Mouse (Mus musculus): ENCODE results near the gene Nudt7. TPM values are rescaled to one million over a fixed set of nuclear protein-coding genes. Genes with fewer than 3 reads are reported as not detected.

Gene Nudt7
- polyA plus RNA-seq, 1 experiment from 2014 or later: 5.3 TPM

DNA sequence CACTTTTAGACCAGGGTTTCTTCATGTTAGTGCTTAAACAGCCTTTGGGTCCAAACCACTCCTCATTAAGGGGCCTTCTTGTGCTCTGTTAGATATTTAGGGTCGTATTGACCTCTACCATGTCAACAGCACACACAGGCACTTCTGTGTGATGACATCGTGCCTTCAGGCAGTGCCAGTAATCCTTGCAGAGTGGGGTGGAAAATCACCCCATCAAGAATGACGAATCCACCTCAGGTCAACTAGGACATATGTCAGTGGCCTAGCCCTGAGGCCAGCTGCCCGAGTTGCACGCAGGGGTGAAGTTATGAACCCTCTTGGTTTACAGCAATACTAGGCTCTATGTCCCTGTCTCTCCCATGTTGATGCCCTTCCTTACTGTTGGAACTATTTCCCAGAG is 3.8 kb downstream of the Nudt7 start:
- no peak for ATAC-seq (ENCODE audit: low FRiP score)
- WGBS: 85% methylated on average over 5 of the region's 5 CpGs
- no peak for DNase-seq (ENCODE audit: low spot score)

DNA sequence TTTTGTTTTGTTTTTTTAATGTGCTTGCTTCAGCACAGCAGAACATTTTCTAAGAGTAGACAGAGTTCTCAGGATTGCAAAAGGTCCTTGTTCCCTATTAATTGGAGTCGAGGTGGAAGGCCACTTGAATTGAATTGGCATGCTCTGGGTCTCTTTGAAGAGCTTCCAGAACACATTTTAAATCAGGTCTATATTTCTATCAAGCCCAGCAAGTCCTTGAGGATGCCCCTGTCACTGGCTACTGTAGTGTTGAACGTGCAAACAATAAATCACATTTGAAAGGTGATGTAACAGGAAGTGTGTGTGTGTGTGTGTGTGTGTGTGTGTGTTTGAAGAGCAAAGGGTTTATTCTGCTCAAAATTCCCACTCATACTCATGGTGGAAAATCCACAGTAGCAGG is 7.1 kb downstream of the Nudt7 start:
- Histone ChIP-seq H3K27me3 (ENCODE audit: control insufficient read depth, insufficient read depth, low read length) (no peaks in the 10 kb centered on the region), H3K9me3 (ENCODE audit: control insufficient read depth, low read length) (no peaks in the 10 kb centered on the region), H3K9ac (no peak overlapping the region), H3K4me2 (replicated peaks) (no peak overlapping the region), H3K4me1 (replicated peaks; ENCODE audit: control insufficient read depth, insufficient read depth, low read length) (no peaks in the 10 kb centered on the region), H3K4me3 (replicated peaks; ENCODE audit: low read length) (no peak overlapping the region), H3K27ac (no peak overlapping the region), H3K36me3 (replicated peaks; ENCODE audit: control insufficient read depth, insufficient read depth) (no peaks in the 10 kb centered on the region)
- DNase-seq (ENCODE audit: low spot score) (no peak), ATAC-seq (ENCODE audit: low FRiP score) (no peak)
- 72% methylated on average over 2 of the region's 2 CpGs for WGBS

More for the DNA sequence above, 3.8 kb downstream of the Nudt7 start:
- Histone ChIP-seq H3K9me3 (ENCODE audit: control insufficient read depth, low read length) (no peaks in the 10 kb centered on the region), H3K27ac (no peak overlapping the region), H3K4me2 (replicated peaks) (no peak overlapping the region), H3K36me3 (replicated peaks; ENCODE audit: control insufficient read depth, insufficient read depth) (no peaks in the 10 kb centered on the region), H3K4me3 (replicated peaks; ENCODE audit: low read length) (no peak overlapping the region), H3K27me3 (ENCODE audit: control insufficient read depth, insufficient read depth, low read length) (no peaks in the 10 kb centered on the region), H3K9ac (no peak overlapping the region), H3K4me1 (replicated peaks; ENCODE audit: control insufficient read depth, insufficient read depth, low read length) (no peaks in the 10 kb centered on the region; the same call in 1 of the 2 replicates)

DNA sequence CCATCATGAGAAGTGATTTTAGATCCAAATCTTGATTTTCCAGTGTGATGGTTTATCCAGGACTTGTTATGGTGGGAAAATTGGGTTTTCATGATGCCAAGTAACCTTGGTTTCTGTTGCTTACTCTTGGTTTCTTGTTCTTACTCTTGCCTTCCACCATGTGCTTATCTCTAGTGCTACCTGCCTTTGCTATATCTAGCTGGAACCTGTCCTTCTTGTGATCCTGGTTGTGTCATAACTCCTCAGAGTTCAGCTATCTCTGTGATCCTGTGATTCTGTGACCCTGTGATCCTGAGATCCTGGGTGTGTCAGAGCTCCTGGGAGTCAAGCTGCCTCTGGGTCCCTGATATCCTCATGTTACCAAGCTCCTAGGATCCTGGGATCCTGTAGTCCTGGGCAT is 8.8 kb downstream of the Nudt7 start:
- no peak for DNase-seq (ENCODE audit: low spot score)
- no peak overlapping the region for H3K4me2 ChIP-seq (replicated peaks)
- no peak for ATAC-seq (ENCODE audit: low FRiP score)

DNA sequence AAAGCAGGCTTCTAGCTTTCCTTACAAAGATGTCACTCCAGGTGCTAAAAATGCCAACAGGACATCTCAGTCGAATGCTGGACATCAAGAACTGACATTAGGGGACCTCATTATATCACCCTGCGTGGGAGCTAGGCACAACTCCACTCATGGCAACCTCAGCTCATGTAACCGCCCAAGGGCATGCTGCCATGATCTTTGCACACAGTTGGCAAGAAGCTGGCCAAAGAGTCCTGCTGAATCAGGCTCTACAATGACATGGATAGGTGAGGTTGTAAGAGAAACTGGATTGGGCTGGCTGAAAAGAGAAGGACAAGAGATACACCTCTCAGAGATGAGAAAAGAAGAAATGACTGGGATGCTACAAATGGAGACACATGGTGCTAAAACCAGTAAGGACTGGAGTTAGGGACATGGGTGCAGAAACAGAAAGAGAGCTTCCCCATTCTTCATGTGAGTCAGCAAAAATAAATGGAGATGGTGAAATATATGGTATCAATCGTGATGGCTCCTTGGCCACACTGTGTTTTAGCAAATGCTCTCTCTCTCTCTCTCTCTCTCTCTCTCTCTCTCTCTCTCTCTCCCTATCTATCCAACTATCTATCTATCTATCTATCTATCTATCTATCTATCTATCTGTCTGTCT is 10.4 kb downstream of the Nudt7 start:
- 89% methylated on average over 4 of the region's 4 CpGs for whole genome bisulfite sequencing
- DNase-seq (ENCODE audit: low spot score): no peak
- Histone ChIP-seq H3K4me2 (replicated peaks) (no peak overlapping the region), H3K9ac (no peak overlapping the region), H3K4me1 (replicated peaks; ENCODE audit: control insufficient read depth, insufficient read depth, low read length) (no peaks in the 10 kb centered on the region), H3K4me3 (replicated peaks; ENCODE audit: low read length) (no peak overlapping the region), H3K36me3 (replicated peaks; ENCODE audit: control insufficient read depth, insufficient read depth) (no peaks in the 10 kb centered on the region), H3K27me3 (ENCODE audit: control insufficient read depth, insufficient read depth, low read length) (no peaks in the 10 kb centered on the region), H3K27ac (no peak overlapping the region), H3K9me3 (ENCODE audit: control insufficient read depth, low read length) (no peaks in the 10 kb centered on the region)
- no peak for ATAC-seq (ENCODE audit: low FRiP score)

More for the DNA sequence above, 8.8 kb downstream of the Nudt7 start:
- Histone ChIP-seq H3K27ac (no peak overlapping the region), H3K4me3 (replicated peaks; ENCODE audit: low read length) (no peak overlapping the region), H3K36me3 (replicated peaks; ENCODE audit: control insufficient read depth, insufficient read depth) (no peaks in the 10 kb centered on the region), H3K9ac (no peak overlapping the region), H3K9me3 (ENCODE audit: control insufficient read depth, low read length) (no peaks in the 10 kb centered on the region), H3K27me3 (ENCODE audit: control insufficient read depth, insufficient read depth, low read length) (no peaks in the 10 kb centered on the region), H3K4me1 (replicated peaks; ENCODE audit: control insufficient read depth, insufficient read depth, low read length) (no peaks in the 10 kb centered on the region)

DNA sequence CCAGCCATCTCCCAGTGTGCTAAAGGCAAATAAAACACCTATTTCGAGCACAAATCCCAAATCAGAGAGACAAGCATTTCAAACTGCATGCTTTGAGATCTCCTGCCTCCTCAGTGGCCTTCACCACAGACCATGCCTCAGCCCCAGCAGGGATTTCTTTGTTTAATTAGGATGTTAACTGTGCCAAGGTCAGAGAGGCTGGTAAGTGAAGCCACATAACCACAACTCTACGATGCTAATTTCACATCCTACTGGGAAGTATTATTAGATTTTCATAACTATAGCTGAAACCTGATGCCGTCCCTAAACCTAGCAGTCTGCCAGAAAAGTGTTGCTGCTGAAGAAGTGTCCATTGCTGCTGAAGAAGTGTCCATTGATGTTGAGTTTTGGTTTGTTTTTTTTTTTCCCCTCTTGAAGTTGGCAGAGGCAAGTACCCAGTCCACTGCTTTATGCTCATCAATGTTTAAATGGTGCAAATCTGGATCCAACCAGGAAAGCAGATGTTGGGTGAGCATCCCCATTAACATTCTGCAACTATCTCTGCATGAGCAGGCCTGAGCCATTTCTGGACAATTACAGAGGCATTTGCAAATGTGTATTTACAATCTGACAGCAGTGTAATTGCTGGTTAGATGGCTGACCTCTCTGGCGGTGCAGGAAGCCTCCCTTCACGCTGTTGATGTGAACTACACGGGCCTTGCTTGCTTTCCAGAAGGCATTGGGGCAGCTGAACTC is 20.1 kb downstream of the Nudt7 start:
- no peaks in the 10 kb centered on the region for H3K27me3 ChIP-seq (ENCODE audit: control insufficient read depth, insufficient read depth, low read length)
- H3K4me1 ChIP-seq (replicated peaks; ENCODE audit: control insufficient read depth, insufficient read depth, low read length): no peaks in the 10 kb centered on the region
- no peak for ATAC-seq (ENCODE audit: low FRiP score)
- 66% methylated on average over 6 of the region's 6 CpGs for WGBS
- no peaks in the 10 kb centered on the region for H3K36me3 ChIP-seq (replicated peaks; ENCODE audit: control insufficient read depth, insufficient read depth)
- no peak overlapping the region for H3K4me2 ChIP-seq (replicated peaks)
- no peaks in the 10 kb centered on the region for H3K9me3 ChIP-seq (ENCODE audit: control insufficient read depth, low read length)
- DNase-seq (ENCODE audit: low spot score): no peak
- H3K4me3 ChIP-seq (replicated peaks; ENCODE audit: low read length): no peak overlapping the region
- H3K27ac ChIP-seq: no peak overlapping the region
- H3K9ac ChIP-seq: no peak overlapping the region

DNA sequence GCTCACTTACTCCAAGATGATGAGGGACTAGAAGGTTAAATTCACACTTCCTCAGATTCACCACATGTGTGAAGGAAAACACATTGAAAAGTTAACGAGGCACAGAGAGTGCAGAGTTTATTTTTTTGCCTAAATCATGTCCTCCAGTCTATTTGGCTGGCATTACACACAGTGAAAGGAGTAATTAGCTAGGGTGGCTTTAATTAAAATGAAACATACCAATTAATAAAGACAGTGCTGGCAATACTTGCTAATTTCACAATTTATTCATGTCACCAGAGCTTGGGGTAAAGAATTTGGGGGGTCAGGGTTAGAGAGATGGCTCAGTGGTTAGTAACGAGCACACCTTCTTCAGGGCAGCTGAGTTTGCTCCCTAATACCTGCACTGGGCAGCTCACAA is 25.2 kb downstream of the Nudt7 start:
- WGBS: 77% methylated on average over 2 of the region's 2 CpGs
- no peak overlapping the region for H3K4me3 ChIP-seq (replicated peaks; ENCODE audit: low read length)
- H3K27me3 ChIP-seq (ENCODE audit: control insufficient read depth, insufficient read depth, low read length): no peaks in the 10 kb centered on the region
- DNase-seq (ENCODE audit: low spot score) (no peak), ATAC-seq (ENCODE audit: low FRiP score) (no peak)
- no peaks in the 10 kb centered on the region for H3K4me1 ChIP-seq (replicated peaks; ENCODE audit: control insufficient read depth, insufficient read depth, low read length)
- H3K9ac ChIP-seq: no peak overlapping the region
- no peaks in the 10 kb centered on the region for H3K36me3 ChIP-seq (replicated peaks; ENCODE audit: control insufficient read depth, insufficient read depth)
- no peaks in the 10 kb centered on the region for H3K9me3 ChIP-seq (ENCODE audit: control insufficient read depth, low read length)
- no peak overlapping the region for H3K27ac ChIP-seq
- H3K4me2 ChIP-seq (replicated peaks): no peak overlapping the region

DNA sequence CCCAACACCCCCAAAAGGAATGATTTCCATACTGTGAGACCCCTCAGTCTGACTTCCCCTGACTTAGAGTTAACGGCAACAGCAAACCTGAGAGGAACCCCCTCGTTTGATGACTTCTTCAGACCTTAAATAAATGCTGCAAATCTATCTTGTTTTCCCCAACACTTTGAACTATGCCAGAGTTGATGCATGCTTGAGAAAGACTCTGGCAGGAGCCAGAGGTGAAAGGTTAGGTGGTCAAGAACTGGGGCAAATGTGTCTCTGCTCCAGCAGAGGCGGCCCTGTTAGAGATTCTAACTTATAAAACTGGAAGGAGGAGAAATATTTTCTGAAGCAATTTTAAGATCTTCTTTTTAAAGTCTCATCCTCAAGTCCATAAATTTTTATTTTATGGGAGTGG is 26.3 kb downstream of the Nudt7 start:
- H3K27ac ChIP-seq: no peak overlapping the region
- DNase-seq (ENCODE audit: low spot score) (no peak), ATAC-seq (ENCODE audit: low FRiP score) (no peak)
- 85% methylated on average over 3 of the region's 3 CpGs for WGBS
- no peaks in the 10 kb centered on the region for H3K27me3 ChIP-seq (ENCODE audit: control insufficient read depth, insufficient read depth, low read length)
- H3K9ac ChIP-seq: no peak overlapping the region
- no peaks in the 10 kb centered on the region for H3K9me3 ChIP-seq (ENCODE audit: control insufficient read depth, low read length)
- H3K4me2 ChIP-seq (replicated peaks): no peak overlapping the region
- H3K36me3 ChIP-seq (replicated peaks; ENCODE audit: control insufficient read depth, insufficient read depth): no peaks in the 10 kb centered on the region
- no peaks in the 10 kb centered on the region for H3K4me1 ChIP-seq (replicated peaks; ENCODE audit: control insufficient read depth, insufficient read depth, low read length)
- no peak overlapping the region for H3K4me3 ChIP-seq (replicated peaks; ENCODE audit: low read length)

DNA sequence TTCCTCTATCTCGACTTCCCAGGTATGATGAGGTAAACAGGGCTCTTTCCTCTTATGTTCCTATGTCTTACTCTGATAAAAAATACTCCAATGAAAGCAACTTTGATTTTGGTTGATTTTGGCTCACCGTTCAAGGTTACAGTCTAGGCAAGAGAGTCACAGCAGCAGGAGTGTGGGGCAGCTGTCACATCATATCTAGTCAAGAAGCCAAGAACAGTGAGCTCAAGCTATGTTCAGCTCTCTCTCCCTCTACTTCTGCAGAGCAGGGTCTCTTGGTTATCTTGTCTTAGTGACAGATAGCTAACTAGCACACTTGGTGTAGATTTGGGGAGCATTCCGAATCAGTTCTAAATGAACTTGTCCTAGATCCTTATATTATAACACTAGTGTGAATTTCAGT is 30.5 kb downstream of the Nudt7 start:
- Histone ChIP-seq H3K27me3 (ENCODE audit: control insufficient read depth, insufficient read depth, low read length) (no peaks in the 10 kb centered on the region), H3K9me3 (ENCODE audit: control insufficient read depth, low read length) (no peaks in the 10 kb centered on the region), H3K27ac (no peak overlapping the region), H3K36me3 (replicated peaks; ENCODE audit: control insufficient read depth, insufficient read depth) (no peaks in the 10 kb centered on the region), H3K4me2 (replicated peaks) (no peak overlapping the region), H3K4me3 (replicated peaks; ENCODE audit: low read length) (no peak overlapping the region), H3K4me1 (replicated peaks; ENCODE audit: control insufficient read depth, insufficient read depth, low read length) (no peaks in the 10 kb centered on the region), H3K9ac (no peak overlapping the region)
- ATAC-seq (ENCODE audit: low FRiP score) (no peak), DNase-seq (ENCODE audit: low spot score) (no peak)
- WGBS: 89% methylated on average over 3 of the region's 3 CpGs

DNA sequence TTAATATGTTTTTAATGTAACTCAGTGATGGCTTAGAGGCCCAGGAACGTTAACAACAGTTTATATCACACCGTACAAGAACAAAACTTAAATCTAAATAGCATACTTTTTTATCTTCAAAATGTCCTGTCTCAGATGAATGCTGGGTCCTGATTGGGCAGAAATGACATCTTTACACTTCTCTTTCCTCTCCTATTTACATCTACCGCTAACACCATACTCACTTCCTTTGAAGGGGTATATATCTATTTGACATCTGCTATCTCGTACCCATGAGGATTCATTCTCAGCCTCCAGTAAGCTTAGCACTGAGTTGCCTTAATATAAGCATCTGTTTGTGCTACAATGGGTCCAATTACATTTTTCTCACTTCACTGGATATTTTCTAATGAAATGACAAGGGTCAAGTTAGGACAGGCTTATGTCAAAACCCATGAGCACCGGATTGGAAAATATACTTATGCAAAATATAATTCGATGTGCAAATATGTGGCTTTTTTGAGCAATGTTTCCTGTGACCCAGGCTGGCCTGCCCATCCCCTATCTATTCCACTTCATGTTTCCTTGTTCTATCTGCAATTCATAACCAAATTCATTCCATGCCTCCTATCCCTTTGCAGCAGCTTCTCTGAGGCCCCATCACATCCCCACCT is 31.2 kb downstream of the Nudt7 start:
- DNase-seq (ENCODE audit: low spot score): no peak
- 73% methylated on average over 6 of the region's 6 CpGs for WGBS
- H3K27ac ChIP-seq: no peak overlapping the region
- H3K4me2 ChIP-seq (replicated peaks): no peak overlapping the region
- H3K27me3 ChIP-seq (ENCODE audit: control insufficient read depth, insufficient read depth, low read length): no peaks in the 10 kb centered on the region
- no peak for ATAC-seq (ENCODE audit: low FRiP score)
- no peak overlapping the region for H3K9ac ChIP-seq
- H3K4me3 ChIP-seq (replicated peaks; ENCODE audit: low read length): no peak overlapping the region
- no peaks in the 10 kb centered on the region for H3K9me3 ChIP-seq (ENCODE audit: control insufficient read depth, low read length)
- H3K4me1 ChIP-seq (replicated peaks; ENCODE audit: control insufficient read depth, insufficient read depth, low read length): no peaks in the 10 kb centered on the region
- no peaks in the 10 kb centered on the region for H3K36me3 ChIP-seq (replicated peaks; ENCODE audit: control insufficient read depth, insufficient read depth)

Data from hindbrain, embryonic 14.5 days (tissue).